Mouse (Mus musculus): ENCODE measurements at regions not wholly inside any gene's neighbourhood (a gene's known extent, or its start where the extent isn't known, plus 50 kb on each side); places are given as distances from the start of the nearest gene placed in this dataset.

DNA sequence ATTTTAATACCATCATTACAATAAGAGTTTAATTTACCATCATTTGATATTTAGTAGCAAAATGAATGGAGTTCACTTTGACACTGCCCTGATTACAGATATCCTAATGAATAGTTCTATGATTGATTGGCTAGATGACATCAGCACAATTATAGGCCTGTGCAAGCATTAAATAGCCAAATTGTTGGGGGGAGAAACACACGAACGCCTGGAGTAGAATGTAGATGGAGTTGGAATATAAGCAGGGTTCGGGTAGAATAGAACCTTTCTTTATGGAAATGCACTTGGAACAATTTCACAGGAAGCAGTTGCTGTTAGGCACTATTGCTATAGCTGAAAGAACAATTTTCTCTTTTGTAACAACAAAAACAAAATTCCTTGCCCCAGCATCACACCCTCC, 1739.8 kb downstream of the Diaph2 start:
- Histone ChIP-seq H3K4me2 (replicated peaks) (no peak overlapping the region), H3K9me3 (ENCODE audit: control insufficient read depth, low read length) (no peaks in the 10 kb centered on the region), H3K4me3 (replicated peaks; ENCODE audit: low read length) (no peak overlapping the region), H3K36me3 (replicated peaks; ENCODE audit: control insufficient read depth, insufficient read depth) (no peaks in the 10 kb centered on the region), H3K4me1 (replicated peaks; ENCODE audit: control insufficient read depth, insufficient read depth, low read length) (no peaks in the 10 kb centered on the region), H3K9ac (no peak overlapping the region), H3K27me3 (ENCODE audit: control insufficient read depth, insufficient read depth, low read length) (no peaks in the 10 kb centered on the region), H3K27ac (no peak overlapping the region)
- ATAC-seq (ENCODE audit: low FRiP score) (no peak), DNase-seq (ENCODE audit: low spot score) (no peak)
- WGBS = 48% methylated on average over 3 of the region's 3 CpGs

DNA sequence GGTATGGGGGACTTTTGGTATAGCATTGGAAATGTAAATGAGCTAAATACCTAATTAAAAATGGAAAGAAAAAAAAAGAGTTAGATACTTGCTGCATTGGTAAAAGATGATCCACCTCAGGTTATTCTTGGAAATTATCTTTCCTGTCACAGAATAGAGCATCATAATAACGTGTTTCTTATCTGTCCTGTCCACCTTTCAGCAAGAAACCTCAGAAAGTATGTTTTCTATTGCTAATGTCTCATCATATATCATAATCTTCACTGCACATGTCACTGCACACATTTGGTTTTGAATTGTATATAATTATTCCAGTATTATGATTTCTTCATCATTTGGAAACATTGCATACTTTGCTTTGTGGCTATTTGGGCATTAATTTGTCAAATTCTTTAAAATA, 1751.9 kb downstream of the Diaph2 start:
- H3K36me3 ChIP-seq (replicated peaks; ENCODE audit: control insufficient read depth, insufficient read depth) = no peaks in the 10 kb centered on the region
- no peak overlapping the region for H3K4me2 ChIP-seq (replicated peaks)
- no peak overlapping the region for H3K4me3 ChIP-seq (replicated peaks; ENCODE audit: low read length)
- H3K9ac ChIP-seq = no peak overlapping the region
- no peak overlapping the region for H3K27ac ChIP-seq
- H3K4me1 ChIP-seq (replicated peaks; ENCODE audit: control insufficient read depth, insufficient read depth, low read length) = no peaks in the 10 kb centered on the region
- no peaks in the 10 kb centered on the region for H3K27me3 ChIP-seq (ENCODE audit: control insufficient read depth, insufficient read depth, low read length)
- DNase-seq (ENCODE audit: low spot score) = no peak
- H3K9me3 ChIP-seq (ENCODE audit: control insufficient read depth, low read length) = no peaks in the 10 kb centered on the region
- no peak for ATAC-seq (ENCODE audit: low FRiP score)
- WGBS = 68% methylated on average over 1 of the region's 1 CpGs

DNA sequence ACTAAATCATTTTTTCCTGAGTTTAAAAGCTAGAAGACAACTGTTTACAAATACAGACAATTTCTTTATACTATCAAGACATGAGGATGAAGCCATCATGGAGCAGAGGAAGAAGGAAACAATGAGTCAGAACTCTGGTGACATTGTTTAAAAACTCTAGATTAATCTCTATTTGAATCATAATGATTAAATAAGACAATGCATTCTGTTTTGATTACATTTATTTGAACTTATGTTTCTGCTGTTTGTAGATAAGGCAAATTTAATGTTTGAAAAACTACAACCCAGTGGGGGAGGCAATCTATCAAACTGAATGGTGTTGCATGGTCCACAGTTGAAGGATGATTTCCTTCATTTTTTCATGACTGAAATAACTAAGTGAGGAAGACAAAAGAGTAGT, 1757.3 kb downstream of the Diaph2 start:
- Histone ChIP-seq H3K27ac (no peak overlapping the region), H3K9me3 (ENCODE audit: control insufficient read depth, low read length) (no peaks in the 10 kb centered on the region), H3K4me3 (replicated peaks; ENCODE audit: low read length) (no peak overlapping the region), H3K36me3 (replicated peaks; ENCODE audit: control insufficient read depth, insufficient read depth) (no peaks in the 10 kb centered on the region), H3K27me3 (ENCODE audit: control insufficient read depth, insufficient read depth, low read length) (no peaks in the 10 kb centered on the region), H3K9ac (no peak overlapping the region), H3K4me2 (replicated peaks) (no peak overlapping the region), H3K4me1 (replicated peaks; ENCODE audit: control insufficient read depth, insufficient read depth, low read length) (no peaks in the 10 kb centered on the region)
- DNase-seq (ENCODE audit: low spot score) = no peak
- ATAC-seq (ENCODE audit: low FRiP score) = no peak
